Mouse (Mus musculus): ENCODE measurements around the gene Pop4.
A peak's percentile ranks its signal among the peaks of the same experiment; 100 is the strongest.

Gene Pop4

DNA sequence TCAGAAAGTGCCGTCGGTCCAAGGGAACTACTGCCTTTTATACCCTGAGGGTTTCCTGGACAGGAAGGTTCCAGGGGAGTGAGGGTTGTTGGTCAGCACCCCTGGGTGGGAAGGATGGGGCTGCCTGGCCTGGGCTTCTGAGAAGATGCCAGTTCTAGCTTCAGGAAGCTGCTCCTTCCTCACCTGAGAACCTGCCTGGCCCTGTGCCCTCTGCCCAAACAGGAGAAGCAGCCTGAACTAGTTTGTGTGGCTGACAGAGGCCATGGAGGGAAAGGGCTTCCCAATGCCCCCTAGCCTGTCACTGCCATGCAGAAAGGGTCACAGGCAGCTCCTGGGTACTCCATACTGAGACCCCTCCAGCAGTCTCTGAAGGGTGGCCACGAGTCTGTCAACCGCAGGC is 51.7 kb downstream of the Pop4 start:
- no peak for DNase-seq (ENCODE audit: low read depth, low spot score)

DNA sequence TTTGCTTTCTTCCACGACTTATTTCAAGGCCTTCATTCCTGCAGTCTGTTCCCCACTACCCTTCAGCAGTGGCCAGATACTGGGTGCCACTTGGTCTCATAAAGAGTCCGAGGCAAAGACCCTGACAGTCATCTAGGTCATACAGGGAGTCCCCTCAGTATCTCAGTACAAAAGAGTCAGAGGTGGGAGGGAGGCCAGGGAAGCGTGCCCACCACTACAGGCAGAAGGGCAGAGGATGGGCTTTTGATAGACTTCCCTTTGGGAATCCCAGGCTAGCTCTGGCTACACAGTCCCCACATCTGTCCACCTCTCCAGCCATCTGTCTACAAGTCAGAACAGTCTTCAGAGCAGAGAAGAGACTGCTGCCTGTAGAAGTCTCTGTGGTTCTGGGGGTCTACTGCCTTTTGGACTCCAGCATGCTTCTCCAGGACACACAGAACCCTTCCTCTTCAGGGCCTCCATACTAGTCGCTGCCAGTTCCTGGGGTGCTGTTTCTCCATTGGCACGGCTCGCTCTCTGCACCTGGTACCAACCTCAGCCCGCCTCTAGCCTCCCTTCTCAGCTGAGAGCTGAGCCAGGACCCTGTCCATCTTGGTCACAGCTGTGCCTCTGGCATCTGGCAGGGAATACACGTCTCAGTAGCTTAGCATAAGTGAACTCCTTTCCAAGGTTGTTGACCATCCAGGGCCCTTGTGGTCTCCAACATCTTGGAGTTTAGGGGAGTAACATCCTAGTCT is 52.4 kb downstream of the Pop4 start:
- no peak for DNase-seq (ENCODE audit: low read depth, low spot score)

DNA sequence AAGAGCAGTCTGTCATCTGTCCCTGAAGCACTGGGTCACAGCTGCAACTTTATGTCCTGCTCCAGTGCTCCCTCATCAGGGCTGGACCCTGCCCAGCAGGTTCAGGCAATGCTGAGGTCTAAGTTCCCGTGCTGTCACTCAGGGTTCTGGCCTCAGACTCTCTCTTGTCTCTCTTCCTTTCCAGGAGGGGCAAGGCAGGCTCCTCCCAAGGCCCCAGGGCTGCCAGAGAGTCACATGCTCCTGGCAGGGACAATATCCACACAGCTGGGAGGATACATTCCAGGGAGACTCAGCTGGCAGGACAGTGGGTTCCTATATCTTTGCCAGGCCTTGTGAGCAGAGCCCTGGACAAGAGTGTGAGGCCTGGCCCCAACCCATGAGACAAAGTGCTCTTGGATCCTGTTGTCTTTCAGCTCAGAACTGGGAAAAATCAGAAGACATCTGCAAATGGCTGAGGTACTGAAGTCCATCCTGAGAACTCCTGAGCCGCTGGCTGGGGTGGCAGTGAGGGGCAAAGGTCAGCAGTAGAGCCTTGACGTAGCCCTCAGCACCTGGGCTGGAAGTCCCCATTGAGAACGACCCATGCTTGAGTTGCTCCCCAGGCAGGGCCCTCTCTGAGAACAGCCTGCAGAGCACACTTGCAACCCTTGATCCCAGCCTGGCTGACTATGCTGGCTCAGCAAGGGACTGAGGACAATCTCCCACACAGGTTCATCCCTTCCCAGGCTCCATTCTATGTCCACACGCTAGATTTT is 53.6 kb downstream of the Pop4 start:
- DNase-seq (ENCODE audit: low read depth, low spot score): peak; percentile 95

DNA sequence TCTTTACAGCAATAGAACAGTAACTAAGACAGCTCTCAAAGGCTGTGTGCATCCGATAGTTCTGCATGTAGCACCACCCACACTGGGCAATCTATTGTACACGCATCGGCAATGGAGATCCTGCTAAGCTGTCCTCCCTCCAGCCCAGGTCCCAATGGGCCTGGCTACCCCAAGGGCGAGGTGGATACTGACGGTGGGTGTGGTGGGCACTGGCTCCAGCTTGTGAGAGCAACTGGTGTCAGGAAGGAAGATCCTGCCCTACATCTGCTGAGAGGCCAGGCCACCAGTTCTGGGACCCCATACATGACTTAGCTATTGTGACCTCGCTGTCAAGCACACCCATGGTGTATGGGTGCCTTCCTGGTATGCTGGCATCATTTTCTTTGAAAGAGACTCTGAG is 55.5 kb downstream of the Pop4 start:
- DNase-seq (ENCODE audit: low read depth, low spot score): no peak

DNA sequence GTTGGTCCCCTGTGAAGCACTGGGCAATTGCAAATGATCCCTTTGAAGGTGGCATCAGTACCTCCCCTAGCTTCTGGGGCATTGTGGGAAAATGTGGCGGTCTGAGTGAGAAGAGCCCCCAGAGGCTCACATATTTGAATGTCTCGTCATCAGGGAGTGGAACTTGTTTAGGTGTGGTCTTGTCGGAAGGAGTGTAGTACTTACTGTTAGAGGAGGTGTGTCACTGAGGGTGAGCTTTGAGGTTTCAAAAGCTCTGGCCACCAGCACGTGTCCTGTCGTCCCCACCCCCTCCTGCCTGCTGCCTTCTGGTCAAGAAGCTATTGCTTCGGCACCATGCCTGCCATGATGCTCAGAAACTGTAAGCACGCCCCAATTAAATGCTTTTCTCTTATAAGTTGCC is 55.9 kb downstream of the Pop4 start:
- DNase-seq (ENCODE audit: low read depth, low spot score): no peak

DNA sequence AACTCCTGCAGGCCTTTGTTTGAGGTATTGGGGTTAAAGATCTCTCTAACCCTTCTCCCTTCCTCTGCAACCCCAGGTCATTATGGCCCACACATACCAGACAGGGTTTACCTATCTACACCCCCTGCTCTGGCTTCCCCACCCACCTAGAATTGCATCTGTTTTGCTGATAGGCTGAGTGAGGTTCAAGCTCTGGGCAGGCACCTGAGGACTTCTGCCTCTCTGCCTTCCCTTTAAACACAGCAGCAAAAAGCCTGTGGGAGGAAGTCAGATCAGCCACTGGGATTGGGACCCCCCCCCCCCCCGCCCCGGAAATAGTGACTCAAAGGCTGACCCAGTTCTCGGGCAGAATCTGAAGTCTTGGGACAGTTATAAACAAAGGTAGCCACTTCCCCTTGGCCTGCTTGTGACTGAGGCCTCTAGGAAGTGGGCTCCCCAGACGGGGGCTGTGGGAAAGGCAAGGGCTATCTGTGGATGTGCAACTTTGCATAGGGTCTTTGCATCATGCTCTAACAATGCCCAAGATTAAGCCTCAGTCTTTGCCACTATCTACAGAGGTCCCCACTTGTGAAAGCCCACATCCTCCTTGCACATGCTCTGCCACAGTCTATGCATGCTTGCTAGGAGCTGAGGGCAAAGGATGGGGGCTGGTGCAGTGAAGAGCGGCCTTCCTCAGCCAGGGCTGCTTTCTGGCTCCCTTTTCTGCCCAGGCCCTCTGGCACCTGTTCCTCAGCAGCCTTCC is 56.6 kb downstream of the Pop4 start:
- no peak for DNase-seq (ENCODE audit: low read depth, low spot score)

DNA sequence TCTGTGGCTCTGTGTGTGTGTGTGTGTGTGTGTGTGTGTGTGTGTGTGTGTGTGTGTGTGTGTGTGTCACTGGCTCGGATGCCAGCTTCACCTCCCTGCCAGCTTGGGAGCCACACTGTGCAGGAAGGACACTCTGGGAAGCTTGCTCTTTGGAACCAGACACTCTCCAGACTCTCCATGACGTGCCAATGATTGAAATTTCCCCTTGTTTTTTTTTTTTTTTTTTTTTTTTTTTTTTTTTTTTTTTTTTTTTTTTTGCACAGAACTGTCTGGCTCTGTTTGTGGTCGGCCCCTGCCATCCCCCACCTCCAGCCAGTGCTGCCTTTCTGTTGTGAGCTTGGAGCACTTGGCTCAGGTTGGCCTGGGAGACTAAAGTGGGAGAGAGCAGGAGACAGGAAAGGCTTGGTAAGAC is 58.6 kb downstream of the Pop4 start:
- DNase-seq (ENCODE audit: low read depth, low spot score): no peak

All from skeletal muscle tissue, adult 2 months (tissue).